Mouse (Mus musculus) regulatory T cell (primary cell): Measurements from ENCODE around the gene Tapbpl.

Experiments used
- in situ Hi-C: fragments of 300-600 bp; cut with MboI, MseI; formaldehyde crosslinking; loops from one replicate; pipeline ENCODE4 v1.15.1; 2025; ENCODE audit warnings: high pct_unique_total_duplicates

Gene Tapbpl

GRCm38 (mm10) chr6:125210436-125210835, 21.2 kb downstream of the Tapbpl start:
- in situ Hi-C loops = no loop called here

DNA sequence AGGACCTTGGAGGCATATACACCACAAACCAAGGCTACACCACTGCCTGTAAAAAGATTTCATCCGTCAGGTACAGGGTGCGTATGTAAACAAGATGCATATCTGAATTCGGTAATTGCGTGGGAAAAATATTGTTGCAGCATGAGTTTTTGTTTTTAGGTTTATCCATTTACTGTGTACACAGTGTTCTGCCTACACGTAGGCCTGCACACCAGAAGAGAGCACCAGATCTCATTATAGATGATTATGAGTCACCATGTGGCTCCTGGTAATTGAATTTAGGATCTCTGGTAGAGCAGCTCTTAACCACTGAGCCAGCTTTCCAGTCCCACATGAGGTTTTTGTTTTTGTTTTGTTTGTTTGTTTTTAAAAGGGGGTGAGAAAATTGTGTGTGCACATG, 34.5 kb downstream of the Tapbpl start:
- in situ Hi-C loops = no loop called here

GRCm38 (mm10) chr6:125196301-125196700, 35.4 kb downstream of the Tapbpl start:
- in situ Hi-C loops = no loop called here

- in situ Hi-C loops = no loop called here
Observed at GRCm38 (mm10) chr6:125195541-125196075, 36.1 kb downstream of the Tapbpl start.

DNA sequence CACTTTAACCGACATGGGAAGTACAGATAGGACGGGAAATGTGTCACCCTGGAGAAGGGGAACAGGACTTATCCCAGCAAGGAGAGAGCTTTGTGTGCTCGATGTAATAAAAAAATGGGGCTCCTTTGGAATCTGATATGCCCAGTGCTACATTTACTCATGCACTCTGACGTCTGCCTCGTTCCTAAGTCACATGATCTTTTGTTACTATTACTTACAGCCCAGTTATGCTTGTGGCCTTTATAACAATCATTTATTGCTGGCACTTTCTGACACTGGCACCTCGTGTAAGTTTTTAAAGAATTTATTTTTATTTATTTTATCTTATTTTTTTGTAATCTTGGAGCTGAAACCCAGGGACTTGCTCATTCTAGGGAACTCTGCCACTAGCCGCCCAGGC, 38.3 kb downstream of the Tapbpl start:
- in situ Hi-C loops = no loop called here

DNA sequence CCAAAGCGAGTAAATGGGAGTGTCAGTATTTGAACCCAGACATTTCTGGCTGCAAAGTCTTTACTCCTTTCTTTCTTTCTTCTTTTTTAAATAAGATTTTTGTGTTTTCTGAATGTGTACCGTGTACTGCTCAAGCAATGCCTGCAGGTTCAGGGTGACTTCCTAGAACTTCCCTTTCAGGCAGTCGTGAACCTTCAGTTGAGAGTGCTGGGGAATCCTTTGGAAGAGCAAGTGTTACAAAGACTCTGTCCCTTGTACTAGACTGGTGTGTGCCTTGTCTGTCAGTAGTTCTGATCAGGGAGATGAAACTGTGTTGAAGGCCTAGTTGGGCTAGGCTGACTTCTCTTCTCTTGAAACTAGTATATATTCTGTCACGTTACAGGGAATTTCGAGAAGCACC, 38.8 kb downstream of the Tapbpl start:
- in situ Hi-C loops = no loop called here

- in situ Hi-C loops = no loop called here
Observed at GRCm38 (mm10) chr6:125192016-125192714, 39.5 kb downstream of the Tapbpl start.

GRCm38 (mm10) chr6:125191332-125192015, 40.2 kb downstream of the Tapbpl start, which contains the start of the genes Ncapd2 and Mrpl51:
TSS of gene Ncapd2 (minus strand) at chr6:125191701.
TSS of gene Mrpl51 (plus strand) at chr6:125191801.
- in situ Hi-C loops = no loop called here

DNA sequence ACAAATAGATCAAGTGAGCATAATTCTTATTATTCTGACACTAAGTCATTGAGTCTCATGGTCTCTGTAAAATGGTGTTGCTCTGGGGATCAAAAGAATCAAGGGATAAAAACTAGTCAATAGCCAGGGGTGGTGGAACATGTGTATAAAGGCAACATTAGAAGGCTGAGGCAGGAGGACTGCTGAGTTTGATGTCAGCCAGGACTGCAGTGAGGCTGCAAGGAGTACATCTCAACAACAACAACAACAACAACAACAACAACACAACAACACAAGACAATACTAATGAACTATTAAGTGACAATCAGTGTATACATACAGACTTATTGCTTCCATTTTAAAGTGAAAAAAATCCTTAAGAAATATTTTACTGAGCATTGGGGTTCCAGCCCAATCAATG, 40.8 kb downstream of the Tapbpl start:
- in situ Hi-C loops = no loop called here

DNA sequence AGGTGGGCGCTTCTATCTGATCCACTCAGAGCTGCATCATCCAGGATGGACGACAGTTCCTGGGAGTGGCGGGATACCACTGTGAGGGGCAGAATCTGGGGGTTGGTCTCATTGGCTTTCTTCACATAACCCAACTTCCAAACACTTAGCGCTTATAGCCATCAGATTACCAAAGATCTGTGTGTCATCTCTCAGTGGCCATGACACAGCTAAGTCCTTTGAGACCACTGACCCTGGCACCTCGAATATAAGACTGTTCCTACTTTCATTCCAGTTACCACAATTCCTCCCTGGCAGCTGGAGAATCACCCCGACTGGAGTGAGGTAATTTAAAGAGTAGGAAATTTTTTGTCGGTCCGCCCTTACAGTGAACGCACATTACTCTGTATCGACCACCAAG, 45.5 kb downstream of the Tapbpl start:
- in situ Hi-C loops = no loop called here

DNA sequence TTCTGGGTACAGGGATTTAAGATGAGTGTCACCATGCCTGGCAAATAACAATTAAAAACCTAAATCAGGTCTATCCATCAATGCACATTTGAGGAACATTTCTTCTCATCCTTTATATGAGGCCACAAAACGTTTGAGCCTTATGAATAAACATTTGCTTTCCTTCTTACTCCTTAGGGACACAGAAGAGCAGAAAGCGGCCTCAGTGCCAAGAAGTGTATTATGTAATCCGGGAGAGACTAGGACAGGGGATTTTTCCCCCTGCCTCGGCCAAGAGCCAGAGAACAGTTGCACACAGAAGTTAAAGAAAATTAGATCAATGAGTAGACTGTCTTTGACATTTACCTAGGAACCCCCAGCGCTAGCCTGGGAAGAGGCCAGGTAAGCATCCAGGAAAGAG, 49.5 kb downstream of the Tapbpl start:
- in situ Hi-C loops = no loop called here

DNA sequence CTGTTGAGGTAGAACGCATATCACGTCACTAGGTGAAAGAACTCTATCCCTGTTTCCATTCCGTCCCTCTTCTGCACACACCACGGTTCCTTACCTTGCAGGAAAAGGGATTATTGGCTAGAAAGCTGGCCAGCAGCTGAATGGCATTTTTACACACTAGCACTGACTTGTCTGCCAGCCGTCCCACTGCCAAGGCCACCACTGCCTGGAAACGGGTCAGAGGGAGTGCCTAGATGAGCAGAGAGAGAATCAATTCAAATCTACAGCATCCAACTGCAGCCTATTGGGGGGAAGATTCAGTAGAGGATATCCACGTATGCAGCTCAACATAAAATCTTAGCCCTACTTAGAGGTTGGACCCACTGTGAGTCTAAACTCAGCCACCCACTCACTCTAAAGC, 52.1 kb downstream of the Tapbpl start:
- in situ Hi-C loops = no loop called here

- in situ Hi-C loops = no loop called here
Observed at GRCm38 (mm10) chr6:125175469-125175868, 56.2 kb downstream of the Tapbpl start.
